8 mouse cellular contexts compared by ENCODE assay signal in genomic region chr12:31950659-31951031, GRCm38 (mm10). TPM values are rescaled to one million over a fixed set of nuclear protein-coding genes. Genes with fewer than 3 reads are reported as not detected.
DNase-seq lines count a peak whose midpoint lies in the region; ATAC-seq and TF ChIP-seq lines count a peak whose summit lies in the region.

No protein-coding gene starts in this region.

- no peaks in the 10 kb centered on the region for H3K9me3 ChIP-seq in kidney, postnatal 0 days (replicated peaks; ENCODE audit: low read length)
- no peaks in the 10 kb centered on the region for H3K9me3 ChIP-seq in heart, embryonic 16.5 days (replicated peaks; ENCODE audit: control insufficient read depth, low read length)

- H3K27me3 ChIP-seq in kidney, postnatal 0 days (ENCODE audit: insufficient read depth, low read length), result no peaks in the 10 kb centered on the region
- H3K27me3 ChIP-seq in heart, embryonic 16.5 days (ENCODE audit: control insufficient read depth, insufficient read depth, low read length), result no peaks in the 10 kb centered on the region

- peak overlapping the region; percentile 55 for H3K4me2 ChIP-seq in kidney, postnatal 0 days (ENCODE audit: low read length)
- peak overlapping the region; percentile 65 for H3K4me2 ChIP-seq in heart, embryonic 16.5 days (ENCODE audit: low read depth, low read length)

- H3K9ac ChIP-seq in kidney, postnatal 0 days (ENCODE audit: low read depth, low read length), result peak overlapping the region; percentile 31
- peak overlapping the region; percentile 57 for H3K9ac ChIP-seq in heart, embryonic 16.5 days (ENCODE audit: low read length)

- TF ChIP-seq CTCF in kidney, postnatal 0 days (IDR thresholded peaks at IDR 0.05; ENCODE audit: low read depth), result no peak
- TF ChIP-seq CTCF in bone marrow macrophage, adult 2 months (IDR thresholded peaks at IDR 0.05; ENCODE audit: low read depth, low read length), result no peak

- H3K36me3 ChIP-seq in kidney, postnatal 0 days (ENCODE audit: insufficient read depth, low read length), result no peaks in the 10 kb centered on the region
- H3K36me3 ChIP-seq in heart, embryonic 16.5 days (ENCODE audit: control insufficient read depth, insufficient read depth), result no peaks in the 10 kb centered on the region

- no peak for TF ChIP-seq POLR2A in bone marrow macrophage, adult 2 months (IDR thresholded peaks at IDR 0.05; ENCODE audit: borderline replicate concordance, low read depth, low read length)

- no peak for ATAC-seq in kidney, postnatal 0 days (replicated peaks; ENCODE audit: low FRiP score, low read depth)
- no peak for ATAC-seq in heart, embryonic 16.5 days (replicated peaks; ENCODE audit: extremely low read depth, insufficient read depth, low FRiP score)
- ATAC-seq in cerebellum, adult (ENCODE audit: insufficient number of reproducible peaks, low FRiP score, low TSS enrichment), result no peak

- no peak for DNase-seq in kidney, postnatal 0 days (ENCODE audit: low spot score)
- no peak for DNase-seq in kidney, postnatal 36 days
- peak; percentile 88 for DNase-seq in lung, postnatal 14 days
- DNase-seq in layer of hippocampus, adult 8-10 months (ENCODE audit: low spot score in 2 of 2), result no peak
- DNase-seq in thymus, postnatal 10 days (ENCODE audit: low spot score in 2 of 2), result no peak

- H3K4me1 ChIP-seq in kidney, postnatal 0 days (replicated peaks; ENCODE audit: insufficient read depth, low read length), result no peaks in the 10 kb centered on the region
- peaks cover 20% of the 10 kb centered on the region for H3K4me1 ChIP-seq in bone marrow macrophage, adult 2 months (ENCODE audit: control insufficient read depth, insufficient read depth, low read length)
- peaks cover 16% of the 10 kb centered on the region for H3K4me1 ChIP-seq in heart, embryonic 16.5 days (ENCODE audit: control insufficient read depth, insufficient read depth, low read length)

- H3K4me3 ChIP-seq in kidney, postnatal 0 days (replicated peaks; ENCODE audit: low read depth, low read length), result peak overlapping the region; percentile 26
- H3K4me3 ChIP-seq in bone marrow macrophage, adult 2 months (ENCODE audit: insufficient read depth, low read length), result peak overlapping the region; percentile 33
- peak overlapping the region; percentile 53 for H3K4me3 ChIP-seq in heart, embryonic 16.5 days (ENCODE audit: low read length)

- WGBS in kidney, postnatal 0 days, result 1% methylated on average over 9 of the region's 9 CpGs
- 3% methylated on average over 9 of the region's 9 CpGs for WGBS in heart, embryonic 16.5 days

- peak overlapping the region; percentile 90 for H3K27ac ChIP-seq in kidney, postnatal 0 days
- peak overlapping the region; percentile 89 for H3K27ac ChIP-seq in bone marrow macrophage, adult 2 months (ENCODE audit: insufficient read depth, low read depth, low read length)
- peak overlapping the region; percentile 93 for H3K27ac ChIP-seq in heart, embryonic 16.5 days (ENCODE audit: low read length)

RNA-seq across cellular contexts. Expression of gene Hbp1, which starts 0.3 kb away (rescaled TPM):
- 119 and 122 TPM in 2 replicates for polyA plus RNA-seq in kidney, postnatal 0 days (2015; fragmentation: Nextera tagmentation; extraction: Ambion mirVana)
- polyA plus RNA-seq in bone marrow macrophage, adult 2 months (2012; ENCODE audit: insufficient read depth, insufficient read length, missing spikeins), result 89.7 and 112 TPM in 2 replicates
- polyA plus RNA-seq in heart, embryonic 16.5 days (2015; fragmentation: Nextera tagmentation; extraction: Ambion mirVana), result 105 and 107 TPM in 2 replicates
- 10 to 100 TPM; 26.2 to 32.4 (median 31.0) TPM for total RNA-seq in layer of hippocampus, adult 8-10 months (2022)
